7 mouse cellular contexts compared by ENCODE assay signal in genomic region chr8:120334261-120334660, GRCm38 (mm10).
DNase-seq lines count a peak whose midpoint lies in the region; ATAC-seq lines count a peak whose summit lies in the region.
"Not testable (repeated sequence)": the region's sequence is repeated elsewhere in the genome, so short reads cannot be mapped to it uniquely, and the experiment has no call there.

No protein-coding gene starts in this region.

- H3K36me3 ChIP-seq in forebrain, embryonic 14.5 days (ENCODE audit: control insufficient read depth, insufficient read depth, low read length); heart, embryonic 16.5 days (ENCODE audit: control insufficient read depth, insufficient read depth); intestine, embryonic 15.5 days; limb, embryonic 15.5 days; midbrain, embryonic 10.5 days; neural tube, embryonic 15.5 days: not testable (repeated sequence)

- not testable (repeated sequence) for H3K4me2 ChIP-seq in forebrain, embryonic 14.5 days (ENCODE audit: low read length); heart, embryonic 16.5 days (ENCODE audit: low read depth, low read length); intestine, embryonic 15.5 days (replicated peaks); limb, embryonic 15.5 days; neural tube, embryonic 15.5 days

- H3K9ac ChIP-seq in forebrain, embryonic 14.5 days (ENCODE audit: low read length) = peak overlapping the region; percentile 36; the same call in 1 of the 2 replicates
- H3K9ac ChIP-seq in heart, embryonic 16.5 days (ENCODE audit: low read length) = peak overlapping the region; percentile 24; the same call in 1 of the 2 replicates
- 0 out of 2 replicates have a peak overlapping the region, but pooled peaks have one; percentile 41 for H3K9ac ChIP-seq in intestine, embryonic 15.5 days
- not testable (repeated sequence) for H3K9ac ChIP-seq in limb, embryonic 15.5 days; neural tube, embryonic 15.5 days (replicated peaks)

- H3K27me3 ChIP-seq in forebrain, embryonic 14.5 days (replicated peaks; ENCODE audit: control insufficient read depth, insufficient read depth, low read length); heart, embryonic 16.5 days (ENCODE audit: control insufficient read depth, insufficient read depth, low read length); intestine, embryonic 15.5 days (replicated peaks); limb, embryonic 15.5 days; neural tube, embryonic 15.5 days (replicated peaks): not testable (repeated sequence)
- H3K27me3 ChIP-seq in midbrain, embryonic 10.5 days (ENCODE audit: low read depth, poor library complexity, severe bottlenecking) = peaks cover 41% of the 10 kb centered on the region

- 56% methylated on average over 3 of the region's 3 CpGs for WGBS in forebrain, embryonic 14.5 days
- WGBS in heart, embryonic 16.5 days = 83% methylated on average over 3 of the region's 3 CpGs
- 75% methylated on average over 3 of the region's 3 CpGs for WGBS in intestine, embryonic 15.5 days
- WGBS in limb, embryonic 15.5 days = 74% methylated on average over 3 of the region's 3 CpGs
- WGBS in midbrain, embryonic 10.5 days = 59% methylated on average over 3 of the region's 3 CpGs
- 64% methylated on average over 3 of the region's 3 CpGs for WGBS in neural tube, embryonic 15.5 days

- H3K9me3 ChIP-seq in forebrain, embryonic 14.5 days (replicated peaks; ENCODE audit: control insufficient read depth, low read length); heart, embryonic 16.5 days (replicated peaks; ENCODE audit: control insufficient read depth, low read length); intestine, embryonic 15.5 days; limb, embryonic 15.5 days; midbrain, embryonic 10.5 days (replicated peaks); neural tube, embryonic 15.5 days (replicated peaks): not testable (repeated sequence)

- ATAC-seq in forebrain, embryonic 14.5 days; heart, embryonic 16.5 days (replicated peaks; ENCODE audit: extremely low read depth, insufficient read depth, low FRiP score); intestine, embryonic 15.5 days; limb, embryonic 15.5 days (ENCODE audit: insufficient number of reproducible peaks, low FRiP score, low TSS enrichment, low read depth); neural tube, embryonic 15.5 days (ENCODE audit: low FRiP score): not testable (repeated sequence)

- H3K27ac ChIP-seq in forebrain, embryonic 14.5 days (ENCODE audit: low read depth, low read length) = peak overlapping the region; percentile 91
- H3K27ac ChIP-seq in heart, embryonic 16.5 days (ENCODE audit: low read length) = peak overlapping the region; percentile 63
- H3K27ac ChIP-seq in intestine, embryonic 15.5 days = peak overlapping the region; percentile 58; the same call in 1 of the 2 replicates
- H3K27ac ChIP-seq in limb, embryonic 15.5 days = 0 out of 2 replicates have a peak overlapping the region, but pooled peaks have one; percentile 67
- H3K27ac ChIP-seq in midbrain, embryonic 10.5 days (replicated peaks) = peak overlapping the region; percentile 95
- H3K27ac ChIP-seq in neural tube, embryonic 15.5 days (replicated peaks) = peak overlapping the region; percentile 76

- peak; percentile 34 for DNase-seq in embryo, embryonic 10.5 days (ENCODE audit: low spot score)
- not testable (repeated sequence) for DNase-seq in forebrain, embryonic 14.5 days (ENCODE audit: low spot score); midbrain, embryonic 10.5 days (ENCODE audit: low spot score)

- peaks cover 28% of the 10 kb centered on the region for H3K4me1 ChIP-seq in forebrain, embryonic 14.5 days (ENCODE audit: control insufficient read depth, insufficient read depth, low read length)
- H3K4me1 ChIP-seq in heart, embryonic 16.5 days (ENCODE audit: control insufficient read depth, insufficient read depth, low read length) = peaks cover 41% of the 10 kb centered on the region
- H3K4me1 ChIP-seq in intestine, embryonic 15.5 days (replicated peaks) = peaks cover 24% of the 10 kb centered on the region
- peaks cover 59% of the 10 kb centered on the region for H3K4me1 ChIP-seq in limb, embryonic 15.5 days
- H3K4me1 ChIP-seq in midbrain, embryonic 10.5 days = peaks cover 91% of the 10 kb centered on the region
- H3K4me1 ChIP-seq in neural tube, embryonic 15.5 days = peaks cover 35% of the 10 kb centered on the region

- not testable (repeated sequence) for H3K4me3 ChIP-seq in forebrain, embryonic 14.5 days (ENCODE audit: low read depth, low read length); heart, embryonic 16.5 days (ENCODE audit: low read length); intestine, embryonic 15.5 days (replicated peaks); limb, embryonic 15.5 days; neural tube, embryonic 15.5 days (replicated peaks)
- H3K4me3 ChIP-seq in midbrain, embryonic 10.5 days = peak overlapping the region; percentile 44; the same call in 1 of the 2 replicates
